Mouse (Mus musculus) heart, embryonic 14.5 days (tissue): ENCODE results near the gene Atp1a2. TPM values are rescaled to one million over a fixed set of nuclear protein-coding genes. Genes with fewer than 3 reads are reported as not detected.

Experiments used
- ATAC-seq: fragments of 200-750 bp; cut with Nextera tagmentation; 2 replicates; pipeline ENCODE4 v1.8.0; 2017; ENCODE audit warnings: low read depth, moderate TSS enrichment; ENCODE audit not compliant: insufficient number of reproducible peaks, insufficient read depth, low FRiP score
- H3K27ac ChIP-seq, 2 experiments: fragments of 200-500 bp in 1 of 2; fragments of 300-500 bp in 1 of 2; sonication (generic) in 1 of 2; replicated peaks in 1 of 2; 2 replicates each; pipeline ENCODE4 v1.5.1; 2012 to 2014; ENCODE audit warnings: low read depth in 2 of 2, low read length in 2 of 2, control low read depth in 1 of 2, mild to moderate bottlenecking in 1 of 2, mixed read lengths in 1 of 2; ENCODE audit not compliant: control insufficient read depth in 1 of 2, insufficient read depth in 1 of 2
- H3K27me3 ChIP-seq: fragments of 300-500 bp; sonication (generic); 2 replicates; pipeline ENCODE4 v1.6.1; 2014; ENCODE audit warnings: mild to moderate bottlenecking, low read length, control low read depth; ENCODE audit not compliant: control insufficient read depth, insufficient read depth
- H3K36me3 ChIP-seq: fragments of 300-500 bp; sonication (generic); 2 replicates; pipeline ENCODE4 v1.6.1; 2014; ENCODE audit warnings: mild to moderate bottlenecking, control low read depth, low read length, mixed read lengths; ENCODE audit not compliant: control insufficient read depth, insufficient read depth
- H3K4me1 ChIP-seq, 2 experiments: fragments of 200-500 bp in 1 of 2; fragments of 300-500 bp in 1 of 2; sonication (generic) in 1 of 2; 2 replicates each; pipeline ENCODE4 v1.6.1; 2012 to 2014; ENCODE audit warnings: low read length in 2 of 2, control low read depth in 1 of 2, mixed read lengths in 1 of 2; ENCODE audit not compliant: control insufficient read depth in 2 of 2, insufficient read depth in 2 of 2
- H3K4me2 ChIP-seq: fragments of 300-500 bp; sonication (generic); 2 replicates; pipeline ENCODE4 v1.6.1; 2014; ENCODE audit warnings: mild to moderate bottlenecking, low read length
- H3K4me3 ChIP-seq, 2 experiments: fragments of 200-500 bp in 1 of 2; fragments of 300-500 bp in 1 of 2; sonication (generic) in 1 of 2; 2 replicates each; pipeline ENCODE4 v1.5.1; 2012 to 2014; ENCODE audit warnings: low read length in 2 of 2, mild to moderate bottlenecking in 2 of 2, control low read depth in 1 of 2, low read depth in 1 of 2, moderate library complexity in 1 of 2; ENCODE audit not compliant: control insufficient read depth in 1 of 2, insufficient read depth in 1 of 2
- H3K9ac ChIP-seq: fragments of 300-500 bp; sonication (generic); 2 replicates; pipeline ENCODE4 v1.6.1; 2014; ENCODE audit warnings: mild to moderate bottlenecking, low read length
- H3K9me3 ChIP-seq: fragments of 300-500 bp; sonication (generic); 2 replicates; pipeline ENCODE4 v1.6.1; 2016; ENCODE audit warnings: low read length, control low read depth; ENCODE audit not compliant: control insufficient read depth
- WGBS: fragments of 180-500 bp; shearing (Covaris S2); extraction: QIAGEN DNeasy Blood & Tissue Kit; methylation state at CpG from one replicate; pipeline ENCODE4 v1.1.7; 2014; 5-methylcytosine and 5-hydroxymethylcytosine counted together
- polyA plus RNA-seq: library from polyadenylated mRNA; unstranded; fragments of >200 nt; fragmentation: Nextera tagmentation; extraction: Ambion mirVana; gene quantifications from 2 replicates; pipeline ENCODE4 v1.2.1, GENCODE M21; 2014

Atp1a2 gene
- 5.3 and 7.3 TPM in 2 replicates for polyA plus RNA-seq

DNA sequence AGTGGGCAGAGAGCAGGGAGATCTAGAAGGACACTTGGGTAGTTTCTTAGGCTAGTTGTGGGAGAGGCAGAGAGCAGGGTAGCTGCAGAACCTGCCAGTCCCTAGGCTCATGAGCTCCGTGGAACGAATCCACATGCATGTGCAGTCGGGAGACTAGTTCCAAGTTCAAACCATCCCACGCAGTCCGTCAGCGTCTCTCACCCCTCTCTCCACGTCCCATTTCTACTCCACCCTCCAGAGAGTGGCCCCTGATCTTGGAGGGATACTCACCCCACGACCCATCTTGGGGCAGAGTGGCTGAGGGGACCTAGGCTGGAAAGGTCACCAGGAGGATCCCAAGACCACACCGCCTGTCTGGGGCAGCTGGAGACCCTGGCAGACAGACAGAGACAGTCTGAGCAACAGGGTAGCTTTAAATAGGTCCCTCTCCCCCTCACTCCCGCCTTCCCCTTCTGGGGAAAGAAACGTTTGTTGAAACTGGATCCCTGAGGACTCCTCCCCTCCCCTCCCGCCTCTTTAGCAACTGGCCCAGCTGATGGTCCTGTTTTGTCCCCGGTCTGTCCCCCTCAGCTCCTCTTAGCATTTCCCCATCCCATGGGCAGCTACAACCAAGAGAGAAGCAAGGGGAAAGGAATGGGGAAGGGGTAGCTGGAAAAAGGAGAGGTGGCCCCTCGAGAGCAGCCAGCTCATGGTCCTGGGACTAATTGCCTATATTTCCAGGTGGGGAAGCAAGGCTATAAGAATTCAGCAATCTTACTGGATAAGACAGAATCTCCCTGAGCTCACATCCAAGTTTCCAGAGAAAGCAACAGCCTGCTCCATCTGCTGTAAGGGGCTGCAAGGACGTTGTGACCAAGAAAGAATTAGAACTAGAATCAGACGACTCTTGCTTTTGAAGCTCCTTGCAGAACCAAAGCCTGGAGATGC, at the start of gene Atp1a2:
TSS of gene Atp1a2 (minus strand) at position 454 of the 927 bp plus-strand sequence.
- WGBS = 7% methylated on average over 16 of the region's 16 CpGs
- peaks cover 55 to 64% of the 10 kb centered on the region in 2 experiments for H3K4me1 ChIP-seq
- peak; percentile 73 for ATAC-seq
- peak within 1 kb of the TSS; percentile 86 to 93 for H3K27ac ChIP-seq
- H3K9ac ChIP-seq = peak within 1 kb of the TSS; percentile 78
- H3K9me3 ChIP-seq = no peaks in the 10 kb centered on the region
- H3K4me3 ChIP-seq = peak within 1 kb of the TSS; percentile 42 to 66
- H3K27me3 ChIP-seq = no peaks in the 10 kb centered on the region
- H3K4me2 ChIP-seq = peak within 1 kb of the TSS; percentile 75
- peaks cover 5% of the 10 kb centered on the region for H3K36me3 ChIP-seq

DNA sequence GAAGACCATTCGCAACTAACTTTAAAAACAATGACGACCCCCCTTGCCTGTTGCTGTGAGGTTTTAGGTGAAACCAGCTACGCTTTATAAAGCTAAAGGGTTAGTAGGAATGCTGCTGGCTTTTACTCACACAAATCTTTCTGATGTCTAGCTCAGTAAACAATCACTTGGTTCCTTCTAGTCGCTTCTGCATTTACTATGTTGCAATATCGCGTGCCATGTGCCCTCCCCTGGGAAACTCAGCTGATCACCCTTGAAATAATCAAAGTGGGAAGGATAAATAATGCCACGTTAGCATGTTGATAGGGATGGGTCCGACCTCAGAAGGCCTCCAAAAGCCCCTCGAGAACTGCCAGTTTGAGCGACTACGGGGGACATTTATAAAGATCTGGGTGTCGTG, 49.5 kb upstream of the Atp1a2 start:
- Histone ChIP-seq H3K27me3 (peaks cover 46% of the 10 kb centered on the region), H3K36me3 (no peaks in the 10 kb centered on the region), H3K9me3 (no peaks in the 10 kb centered on the region), H3K4me2 (no peak overlapping the region), H3K4me3 (no peak overlapping the region), H3K4me1 (peaks cover 8 to 10% of the 10 kb centered on the region in 2 experiments; a peak in 3 of 4 replicates), H3K9ac (no peak overlapping the region), H3K27ac (no peak overlapping the region)
- WGBS = 84% methylated on average over 12 of the region's 12 CpGs
- ATAC-seq = no peak

- Histone ChIP-seq H3K36me3 (no peaks in the 10 kb centered on the region), H3K27ac (no peak overlapping the region), H3K27me3 (peaks cover 47% of the 10 kb centered on the region), H3K9me3 (no peaks in the 10 kb centered on the region), H3K4me3 (no peak overlapping the region), H3K4me1 (peaks cover 8 to 10% of the 10 kb centered on the region in 2 experiments; a peak in 3 of 4 replicates), H3K4me2 (no peak overlapping the region), H3K9ac (no peak overlapping the region)
- WGBS = 72% methylated on average over 10 of the region's 10 CpGs
- no peak for ATAC-seq
Observed at GRCm38 (mm10) chr1:172346707-172347106, 48.8 kb upstream of the Atp1a2 start.

GRCm38 (mm10) chr1:172344820-172345219, 47.0 kb upstream of the Atp1a2 start:
- no peak for ATAC-seq
- Histone ChIP-seq H3K36me3 (no peaks in the 10 kb centered on the region), H3K27ac (no peak overlapping the region), H3K4me1 (peaks cover 4 to 10% of the 10 kb centered on the region in 2 experiments; a peak in 2 of 4 replicates), H3K4me2 (no peak overlapping the region), H3K27me3 (peaks cover 53% of the 10 kb centered on the region), H3K4me3 (no peak overlapping the region), H3K9me3 (no peaks in the 10 kb centered on the region), H3K9ac (no peak overlapping the region)
- WGBS = 78% methylated on average over 7 of the region's 7 CpGs

GRCm38 (mm10) chr1:172343914-172344313, 46.0 kb upstream of the Atp1a2 start:
- no peaks in the 10 kb centered on the region for H3K36me3 ChIP-seq
- H3K9ac ChIP-seq = no peak overlapping the region
- no peak overlapping the region for H3K27ac ChIP-seq
- peaks cover 60% of the 10 kb centered on the region for H3K27me3 ChIP-seq
- ATAC-seq = no peak
- no peaks in the 10 kb centered on the region for H3K9me3 ChIP-seq
- H3K4me1 ChIP-seq = peaks cover 4 to 10% of the 10 kb centered on the region in 2 experiments; a peak in 2 of 4 replicates
- WGBS = 49% methylated on average over 3 of the region's 3 CpGs
- H3K4me3 ChIP-seq = no peak overlapping the region
- no peak overlapping the region for H3K4me2 ChIP-seq

DNA sequence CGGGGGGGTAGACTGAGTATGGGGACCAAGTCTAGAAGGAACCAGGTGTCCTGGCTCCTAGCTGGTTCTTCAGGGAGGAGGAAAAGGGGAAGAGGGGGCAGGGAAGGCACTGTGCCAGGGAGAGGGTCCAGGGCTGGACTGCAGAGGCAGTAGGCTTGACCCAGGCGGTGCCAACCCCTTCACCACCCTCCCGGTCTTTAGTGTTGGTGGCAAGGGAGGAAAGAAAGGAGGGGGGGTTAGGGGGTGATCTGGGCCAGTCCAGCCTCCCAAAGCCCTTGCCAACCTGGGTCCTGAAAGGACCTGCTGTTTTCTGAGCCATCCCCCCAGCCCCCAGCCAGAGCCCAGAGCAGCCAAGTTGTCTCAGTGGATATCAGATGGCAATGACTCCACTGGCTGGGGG, 44.9 kb upstream of the Atp1a2 start:
- H3K9me3 ChIP-seq = no peaks in the 10 kb centered on the region
- no peak overlapping the region for H3K9ac ChIP-seq
- H3K36me3 ChIP-seq = no peaks in the 10 kb centered on the region
- H3K27me3 ChIP-seq = peaks cover 61% of the 10 kb centered on the region
- no peak overlapping the region for H3K4me3 ChIP-seq
- H3K4me1 ChIP-seq = peaks cover 4 to 10% of the 10 kb centered on the region in 2 experiments; a peak in 2 of 4 replicates
- no peak overlapping the region for H3K27ac ChIP-seq
- 92% methylated on average over 3 of the region's 3 CpGs for WGBS
- H3K4me2 ChIP-seq = no peak overlapping the region
- no peak for ATAC-seq

- Histone ChIP-seq H3K9me3 (no peaks in the 10 kb centered on the region), H3K4me2 (peak overlapping the region; percentile 68), H3K4me3 (peak overlapping the region; percentile 41 to 43; a peak in 2 of 4 replicates), H3K4me1 (peaks cover 4 to 10% of the 10 kb centered on the region in 2 experiments; a peak in 2 of 4 replicates), H3K36me3 (no peaks in the 10 kb centered on the region), H3K27ac (no peak overlapping the region), H3K9ac (peak overlapping the region; percentile 42; the same call in 1 of the 2 replicates), H3K27me3 (peaks cover 65% of the 10 kb centered on the region)
- no peak; the same call in 1 of the 2 replicates for ATAC-seq
- WGBS = 7% methylated on average over 10 of the region's 10 CpGs
Observed at GRCm38 (mm10) chr1:172341386-172341785, 43.5 kb upstream of the Atp1a2 start.
